Mouse (Mus musculus) midbrain, embryonic 13.5 days (tissue): ENCODE measurements around the gene Nptxr. TPM values are rescaled to one million over a fixed set of nuclear protein-coding genes. Genes with fewer than 3 reads are reported as not detected.
"Not testable (repeated sequence)": the region's sequence is repeated elsewhere in the genome, so short reads cannot be mapped to it uniquely, and the experiment has no call there.

Experiments used
- ATAC-seq: fragments of 200-750 bp; cut with Nextera tagmentation; 2 replicates; pipeline ENCODE4 v1.8.0; 2017; ENCODE audit warnings: mild to moderate bottlenecking, moderate TSS enrichment, moderate library complexity
- H3K27ac ChIP-seq: fragments of 300-500 bp; sonication (generic); 2 replicates; pipeline ENCODE4 v1.5.1; 2015; ENCODE audit warnings: inconsistent platforms, mild to moderate bottlenecking, moderate library complexity
- H3K27me3 ChIP-seq: fragments of 300-500 bp; sonication (generic); 2 replicates; pipeline ENCODE4 v1.6.1; 2015; ENCODE audit warnings: mild to moderate bottlenecking, inconsistent platforms
- H3K36me3 ChIP-seq: fragments of 300-500 bp; sonication (generic); 2 replicates; pipeline ENCODE4 v1.6.1; 2015; ENCODE audit warnings: mild to moderate bottlenecking, inconsistent platforms
- H3K4me1 ChIP-seq: fragments of 300-500 bp; sonication (generic); replicated peaks from 2 replicates; pipeline ENCODE4 v1.6.1; 2015; ENCODE audit warnings: inconsistent platforms
- H3K4me2 ChIP-seq: fragments of 300-500 bp; sonication (generic); replicated peaks from 2 replicates; pipeline ENCODE4 v1.6.1; 2015; ENCODE audit warnings: moderate library complexity, mild to moderate bottlenecking, inconsistent platforms
- H3K4me3 ChIP-seq: fragments of 300-500 bp; sonication (generic); replicated peaks from 2 replicates; pipeline ENCODE4 v1.5.1; 2015; ENCODE audit warnings: mild to moderate bottlenecking, inconsistent platforms
- H3K9ac ChIP-seq: fragments of 300-500 bp; sonication (generic); replicated peaks from 2 replicates; pipeline ENCODE4 v1.6.1; 2015; ENCODE audit warnings: mild to moderate bottlenecking, inconsistent platforms
- H3K9me3 ChIP-seq: fragments of 300-500 bp; sonication (generic); 2 replicates; pipeline ENCODE4 v1.6.1; 2016; ENCODE audit warnings: mild to moderate bottlenecking, inconsistent platforms
- WGBS: fragments of 180-500 bp; shearing (Covaris S2); methylation state at CpG from one replicate; pipeline ENCODE4 v1.1.7; 2015; 5-methylcytosine and 5-hydroxymethylcytosine counted together
- polyA plus RNA-seq: library from polyadenylated mRNA; unstranded; fragments of >200 nt; fragmentation: Nextera tagmentation; extraction: Ambion mirVana; gene quantifications from 2 replicates; pipeline ENCODE4 v1.2.1, GENCODE M21; 2015

The Nptxr gene
- polyA plus RNA-seq, 1 experiment from 2014 or later: 18.1 TPM

DNA sequence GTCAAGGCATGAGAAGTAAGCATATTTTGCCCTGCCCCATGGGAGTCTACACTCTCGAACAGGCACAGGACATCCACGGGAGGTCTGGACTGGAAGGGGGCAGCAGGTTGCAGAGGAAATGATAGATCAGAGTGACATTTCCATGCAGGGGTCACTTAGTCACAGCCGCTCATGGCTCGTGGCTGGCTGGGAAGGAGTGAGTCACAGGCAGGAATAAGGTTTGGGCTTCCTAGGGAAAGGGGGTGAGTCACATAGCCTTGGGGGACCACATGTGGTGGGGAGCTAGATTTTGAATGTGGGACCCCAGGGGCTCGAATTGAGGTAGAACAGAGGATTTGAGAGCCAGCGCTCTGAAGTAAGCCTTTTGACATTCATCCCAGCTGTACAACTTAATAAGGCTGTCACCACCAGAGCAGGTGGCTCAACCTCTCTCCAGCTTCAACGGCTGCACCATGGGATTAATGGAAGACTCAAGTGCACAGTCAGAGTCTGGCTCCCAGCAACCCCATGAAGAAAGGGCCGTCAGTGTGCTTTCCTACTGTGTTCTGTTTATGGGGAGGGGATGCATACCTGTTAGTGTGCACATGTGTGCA lies 9.2 kb upstream of the Nptxr start:
- 33% methylated on average over 8 of the region's 8 CpGs for WGBS
- no peak overlapping the region for H3K4me2 ChIP-seq
- no peaks in the 10 kb centered on the region for H3K36me3 ChIP-seq
- H3K27ac ChIP-seq: no peak overlapping the region
- H3K4me1 ChIP-seq: peaks cover 10% of the 10 kb centered on the region
- H3K4me3 ChIP-seq: no peak overlapping the region
- 0 out of 2 replicates have a peak, but pooled peaks cover 2% of the 10 kb centered on the region for H3K9me3 ChIP-seq
- H3K9ac ChIP-seq: no peak overlapping the region
- ATAC-seq: no peak
- H3K27me3 ChIP-seq: peaks cover 18% of the 10 kb centered on the region

GRCm38 (mm10) chr15:79812840-79813239 lies 8.3 kb upstream of the Nptxr start:
- H3K4me3 ChIP-seq, H3K36me3 ChIP-seq, ATAC-seq, H3K9ac ChIP-seq, H3K27ac ChIP-seq, H3K4me2 ChIP-seq, H3K9me3 ChIP-seq: not testable (repeated sequence)
- Histone ChIP-seq H3K4me1 (peaks cover 10% of the 10 kb centered on the region), H3K27me3 (peaks cover 20% of the 10 kb centered on the region)
- 73% methylated on average over 2 of the region's 2 CpGs for WGBS

DNA sequence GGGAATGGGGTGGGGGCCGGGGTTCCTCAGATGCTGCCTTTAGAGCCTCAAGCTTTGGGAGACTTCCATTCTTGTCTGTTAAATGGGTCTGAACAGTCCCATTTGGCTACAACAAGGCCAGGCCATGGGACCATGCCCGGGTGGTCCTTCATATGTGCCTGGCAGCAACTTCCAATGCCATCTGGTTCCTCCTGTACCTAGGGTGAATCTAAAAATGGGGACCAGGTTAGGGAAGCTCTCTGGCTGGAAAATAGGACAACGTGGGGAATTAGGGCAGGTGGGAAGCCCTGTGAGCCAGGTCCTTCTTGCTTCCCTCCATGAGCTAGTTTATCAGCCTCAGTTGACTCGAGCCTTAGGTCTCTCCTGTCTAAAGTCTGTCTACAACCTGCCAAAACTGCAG lies 6.4 kb upstream of the Nptxr start:
- no peak overlapping the region for H3K4me3 ChIP-seq
- 72% methylated on average over 4 of the region's 4 CpGs for WGBS
- no peak overlapping the region for H3K4me2 ChIP-seq
- no peaks in the 10 kb centered on the region for H3K9me3 ChIP-seq
- H3K9ac ChIP-seq: no peak overlapping the region
- no peak overlapping the region for H3K27ac ChIP-seq
- H3K4me1 ChIP-seq: peaks cover 10% of the 10 kb centered on the region
- H3K36me3 ChIP-seq: no peaks in the 10 kb centered on the region
- peaks cover 37% of the 10 kb centered on the region for H3K27me3 ChIP-seq
- no peak for ATAC-seq

- peaks cover 11% of the 10 kb centered on the region for H3K4me1 ChIP-seq
- no peaks in the 10 kb centered on the region for H3K9me3 ChIP-seq
- peaks cover 47% of the 10 kb centered on the region for H3K27me3 ChIP-seq
- H3K9ac ChIP-seq: no peak overlapping the region
- H3K4me2 ChIP-seq: no peak overlapping the region
- no peak overlapping the region for H3K4me3 ChIP-seq
- no peaks in the 10 kb centered on the region for H3K36me3 ChIP-seq
- no peak overlapping the region for H3K27ac ChIP-seq
- no peak for ATAC-seq
- WGBS: 68% methylated on average over 3 of the region's 3 CpGs
Observed at GRCm38 (mm10) chr15:79810061-79810460, 5.5 kb upstream of the Nptxr start.

GRCm38 (mm10) chr15:79808658-79809057 lies 4.1 kb upstream of the Nptxr start:
- H3K4me3 ChIP-seq: no peak overlapping the region
- H3K27ac ChIP-seq: no peak overlapping the region
- H3K4me1 ChIP-seq: peaks cover 17% of the 10 kb centered on the region
- no peaks in the 10 kb centered on the region for H3K36me3 ChIP-seq
- H3K4me2 ChIP-seq: no peak overlapping the region
- no peaks in the 10 kb centered on the region for H3K9me3 ChIP-seq
- H3K9ac ChIP-seq: no peak overlapping the region
- no peak for ATAC-seq
- 57% methylated on average over 5 of the region's 5 CpGs for WGBS
- H3K27me3 ChIP-seq: peaks cover 51% of the 10 kb centered on the region

GRCm38 (mm10) chr15:79808114-79808513 lies 3.5 kb upstream of the Nptxr start:
- Histone ChIP-seq H3K4me2 (no peak overlapping the region), H3K27ac (no peak overlapping the region), H3K27me3 (peaks cover 56% of the 10 kb centered on the region), H3K9me3 (no peaks in the 10 kb centered on the region), H3K36me3 (no peaks in the 10 kb centered on the region), H3K4me1 (peaks cover 21% of the 10 kb centered on the region), H3K9ac (no peak overlapping the region), H3K4me3 (no peak overlapping the region)
- 35% methylated on average over 5 of the region's 5 CpGs for WGBS
- ATAC-seq: no peak

- Histone ChIP-seq H3K4me3 (no peak overlapping the region), H3K4me1 (peaks cover 26% of the 10 kb centered on the region), H3K9ac (no peak overlapping the region), H3K9me3 (no peaks in the 10 kb centered on the region), H3K27ac (no peak overlapping the region), H3K4me2 (no peak overlapping the region), H3K36me3 (no peaks in the 10 kb centered on the region), H3K27me3 (peaks cover 64% of the 10 kb centered on the region)
- 48% methylated on average over 1 of the region's 1 CpGs for WGBS
- ATAC-seq: no peak
Observed at GRCm38 (mm10) chr15:79807050-79807449, 2.5 kb upstream of the Nptxr start.

DNA sequence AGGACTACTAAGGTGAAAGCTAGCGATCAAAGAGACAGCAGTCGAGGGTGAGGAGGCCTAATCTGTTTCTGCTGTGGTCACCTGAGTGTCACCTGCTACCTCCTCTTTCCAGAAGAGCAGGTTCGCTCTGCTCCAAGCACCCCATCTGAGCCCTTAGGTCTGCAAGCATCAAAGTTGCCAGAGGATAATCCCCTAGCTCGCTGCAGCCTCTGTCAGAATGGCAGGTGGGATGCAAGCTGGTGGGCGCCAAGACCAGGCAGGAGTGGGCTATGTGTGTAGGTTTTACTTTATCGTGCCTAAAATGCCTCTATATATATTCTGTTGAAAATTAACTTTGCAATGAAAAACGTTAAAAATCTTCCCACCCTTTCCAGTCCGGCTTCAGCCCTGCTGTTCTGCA lies 680 bp upstream of the Nptxr start:
- WGBS: 21% methylated on average over 8 of the region's 8 CpGs
- H3K36me3 ChIP-seq: no peaks in the 10 kb centered on the region
- H3K4me2 ChIP-seq: peak overlapping the region; percentile 78
- peak overlapping the region; percentile 68; the same call in 1 of the 2 replicates for H3K4me3 ChIP-seq
- 0 out of 2 replicates have a peak, but pooled peaks have one; percentile 5 for ATAC-seq
- H3K27me3 ChIP-seq: peaks cover 69% of the 10 kb centered on the region
- H3K9me3 ChIP-seq: no peaks in the 10 kb centered on the region
- peaks cover 35% of the 10 kb centered on the region for H3K4me1 ChIP-seq
- H3K9ac ChIP-seq: peak overlapping the region; percentile 83
- H3K27ac ChIP-seq: peak overlapping the region; percentile 87; the same call in 1 of the 2 replicates

DNA sequence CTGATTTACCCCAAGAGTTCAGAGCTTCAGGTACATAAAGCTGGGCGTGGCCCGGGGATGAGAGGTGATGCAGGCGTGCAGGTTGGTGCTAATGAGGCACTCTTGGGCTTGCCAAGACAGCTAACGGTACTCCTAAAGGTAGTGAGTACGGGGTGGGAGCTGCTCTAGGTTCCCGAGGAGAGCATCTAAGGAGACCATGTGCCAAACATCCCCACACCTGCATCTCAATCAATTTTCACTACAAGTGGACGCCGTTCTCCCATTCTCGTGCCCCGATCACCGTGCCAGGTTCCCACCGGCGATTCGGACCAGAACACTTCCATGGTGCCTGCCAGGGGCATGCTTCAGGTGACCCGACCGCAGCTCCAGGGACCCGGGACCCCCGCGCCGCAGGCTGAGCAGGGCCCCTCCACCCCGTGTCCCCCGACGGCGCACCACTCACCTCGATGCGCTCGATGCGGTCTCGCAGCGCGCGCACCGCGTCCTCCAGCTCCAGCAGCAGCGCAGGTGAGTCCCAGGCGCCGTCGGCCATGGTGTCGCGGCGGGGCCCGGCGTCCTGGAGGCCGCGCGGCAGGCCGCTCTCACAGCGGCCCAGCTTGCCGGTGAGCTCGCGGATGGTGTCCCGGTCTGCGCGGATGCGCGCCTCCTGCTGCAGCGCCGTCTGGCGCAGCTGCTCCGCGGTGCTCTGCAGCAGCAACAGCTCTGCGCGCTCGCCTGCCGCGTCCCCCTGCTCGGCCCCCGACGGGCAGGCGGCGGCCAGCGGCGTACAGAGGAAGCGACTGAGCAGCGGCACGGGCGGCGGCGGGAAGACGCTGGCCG lies 824 bp downstream of the Nptxr start:
- WGBS: 5% methylated on average over 81 of the region's 81 CpGs
- peak overlapping the region; percentile 68 for H3K4me3 ChIP-seq
- peak overlapping the region; percentile 87 for H3K27ac ChIP-seq
- H3K36me3 ChIP-seq: no peaks in the 10 kb centered on the region
- no peaks in the 10 kb centered on the region for H3K9me3 ChIP-seq
- H3K4me1 ChIP-seq: peaks cover 39% of the 10 kb centered on the region
- peaks cover 57% of the 10 kb centered on the region for H3K27me3 ChIP-seq
- H3K9ac ChIP-seq: peak overlapping the region; percentile 83
- H3K4me2 ChIP-seq: peak overlapping the region; percentile 78
- peak; percentile 67 for ATAC-seq

DNA sequence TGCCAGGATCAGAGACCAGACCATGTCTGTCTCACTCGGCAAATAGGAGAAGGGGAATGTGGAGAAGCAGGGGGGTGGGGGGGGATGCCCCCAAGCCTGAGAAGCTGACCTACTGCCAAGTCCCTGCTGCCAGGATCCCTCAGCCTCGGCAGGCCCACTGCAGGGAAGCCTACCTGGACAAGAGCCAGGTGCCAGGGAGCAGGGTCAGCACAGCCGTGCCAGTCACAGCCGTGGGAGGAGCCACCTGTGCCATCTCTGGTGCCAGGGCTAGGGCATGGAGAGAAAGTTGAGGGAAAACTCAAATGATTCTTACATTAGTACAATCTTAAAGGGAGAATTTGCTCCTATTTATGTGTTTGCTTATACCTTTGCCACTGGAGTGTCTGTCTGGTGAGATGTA lies 2.3 kb downstream of the Nptxr start:
- H3K9me3 ChIP-seq: no peaks in the 10 kb centered on the region
- H3K4me3 ChIP-seq: no peak overlapping the region
- no peak overlapping the region for H3K9ac ChIP-seq
- H3K4me1 ChIP-seq: peaks cover 39% of the 10 kb centered on the region
- peaks cover 52% of the 10 kb centered on the region for H3K27me3 ChIP-seq
- H3K4me2 ChIP-seq: peak overlapping the region; percentile 78; the same call in 1 of the 2 replicates
- H3K27ac ChIP-seq: no peak overlapping the region
- 57% methylated on average over 4 of the region's 4 CpGs for WGBS
- no peak for ATAC-seq
- no peaks in the 10 kb centered on the region for H3K36me3 ChIP-seq

DNA sequence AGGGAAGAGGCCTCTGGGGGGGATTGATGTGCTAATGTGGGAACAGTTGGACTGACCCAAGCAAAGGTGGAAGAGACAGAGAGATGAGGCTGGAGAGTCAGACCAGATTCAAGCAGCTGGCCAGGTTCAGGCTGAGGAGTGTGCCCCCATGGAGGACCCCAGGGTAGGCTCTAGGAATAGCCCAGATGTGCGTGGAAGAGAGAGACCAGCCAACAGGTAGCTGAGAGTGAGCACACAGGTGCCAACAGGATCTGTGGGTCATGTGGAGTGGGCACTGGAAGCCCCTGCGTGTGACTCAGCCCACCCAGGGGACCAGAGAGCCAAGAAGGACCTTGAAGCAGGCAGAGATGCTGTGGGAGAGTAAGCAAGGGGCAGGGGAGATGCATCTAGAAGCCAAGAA lies 2.9 kb downstream of the Nptxr start:
- Histone ChIP-seq H3K4me1 (peaks cover 39% of the 10 kb centered on the region), H3K4me3 (no peak overlapping the region), H3K9ac (no peak overlapping the region), H3K27me3 (peaks cover 45% of the 10 kb centered on the region), H3K9me3 (no peaks in the 10 kb centered on the region), H3K4me2 (no peak overlapping the region), H3K36me3 (no peaks in the 10 kb centered on the region), H3K27ac (no peak overlapping the region)
- WGBS: 68% methylated on average over 2 of the region's 2 CpGs
- ATAC-seq: no peak

DNA sequence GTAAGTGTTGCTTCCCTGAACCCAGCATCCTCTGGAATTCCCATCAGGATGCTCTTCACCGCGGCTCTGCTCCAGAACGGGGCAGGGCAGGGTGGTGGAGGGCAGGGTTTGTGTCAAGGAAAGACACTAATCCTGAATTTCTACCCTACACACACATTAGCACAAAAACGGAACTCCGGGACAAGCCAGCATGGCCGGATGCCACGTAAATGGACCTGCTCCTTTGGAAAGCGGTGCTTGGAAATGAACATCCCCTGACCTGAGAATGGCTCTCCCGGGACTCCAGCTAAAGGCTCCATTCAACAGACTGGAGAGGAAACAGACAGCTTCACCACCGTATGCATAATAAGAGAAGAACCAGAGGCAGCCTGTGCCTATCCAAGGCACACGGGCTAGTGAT lies 3.9 kb downstream of the Nptxr start:
- Histone ChIP-seq H3K4me2 (no peak overlapping the region), H3K9ac (no peak overlapping the region), H3K4me1 (peaks cover 41% of the 10 kb centered on the region), H3K4me3 (no peak overlapping the region), H3K36me3 (no peaks in the 10 kb centered on the region), H3K27me3 (peaks cover 36% of the 10 kb centered on the region), H3K27ac (no peak overlapping the region), H3K9me3 (no peaks in the 10 kb centered on the region)
- WGBS: 64% methylated on average over 11 of the region's 11 CpGs
- no peak for ATAC-seq
